8 mouse cellular contexts compared by ENCODE assay signal in genomic region chr17:46933557-46934348, GRCm38 (mm10). TPM values are rescaled to one million over a fixed set of nuclear protein-coding genes. Genes with fewer than 3 reads are reported as not detected.
A peak's percentile ranks its signal among the peaks of the same experiment; 100 is the strongest.
DNase-seq lines count a peak whose midpoint lies in the region; ATAC-seq and TF ChIP-seq lines count a peak whose summit lies in the region.
"Had no signal": no experiment of that assay in that cellular context is flagged by ENCODE, and none has a peak within 500 bp of the region (broad histone marks: within the 10 kb centered on the region; RNA-seq: fewer than 3 reads in every experiment).

No protein-coding gene starts in this region.

- H3K9ac ChIP-seq in liver, postnatal 0 days (replicated peaks) = no peak overlapping the region

- TF ChIP-seq EP300 in liver, postnatal 0 days (IDR thresholded peaks at IDR 0.05; ENCODE audit: low read depth) = no peak

- TF ChIP-seq CTCF in cortical plate, adult 2 months (IDR thresholded peaks at IDR 0.05; ENCODE audit: extremely low read depth, insufficient read depth, low read length) = peak; percentile 61
- TF ChIP-seq CTCF in liver, postnatal 0 days (IDR thresholded peaks at IDR 0.05; ENCODE audit: low read depth) = peak; percentile 78

- H3K4me2 ChIP-seq in liver, postnatal 0 days (ENCODE audit: low read depth, low read length) = no peak overlapping the region

- no peaks in the 10 kb centered on the region for H3K27me3 ChIP-seq in liver, postnatal 0 days (ENCODE audit: insufficient read depth, low read length)

- no peak overlapping the region for H3K27ac ChIP-seq in cortical plate, adult 2 months (ENCODE audit: insufficient read depth, low read length)
- H3K27ac ChIP-seq in liver, postnatal 0 days (ENCODE audit: low read depth) = no peak overlapping the region

- no peak overlapping the region for H3K4me3 ChIP-seq in cortical plate, adult 2 months (ENCODE audit: insufficient read depth, low read length)
- H3K4me3 ChIP-seq in liver, postnatal 0 days (ENCODE audit: low read depth, low read length) = no peak overlapping the region

- H3K9me3 ChIP-seq in liver, postnatal 0 days (ENCODE audit: low read length) = no peaks in the 10 kb centered on the region

- peak; percentile 55 for DNase-seq in ovary, postnatal 36 days (ENCODE audit: low spot score)
- DNase-seq in ovary, postnatal 10 days (ENCODE audit: low spot score) = no peak
- peak; percentile 56 for DNase-seq in adrenal gland, adult 2 months
- DNase-seq in hindlimb bud, embryonic 11.5 days (ENCODE audit: extremely low spot score, low read depth, low spot score) = peak; percentile 10
- peak; percentile 75 for DNase-seq in liver, postnatal 0 days
- DNase-seq in right cerebral cortex, postnatal 36 days (ENCODE audit: low spot score in 2 of 2) = peak; percentile 33 to 51

- ATAC-seq in liver, postnatal 0 days = 0 out of 2 replicates have a peak, but pooled peaks have one; percentile 33

- peaks cover 5% of the 10 kb centered on the region; the same call in 1 of the 2 replicates for H3K4me1 ChIP-seq in cortical plate, adult 2 months (ENCODE audit: control insufficient read depth, insufficient read depth, low read length)
- no peaks in the 10 kb centered on the region for H3K4me1 ChIP-seq in liver, postnatal 0 days (ENCODE audit: insufficient read depth)

- peaks cover 89% of the 10 kb centered on the region for H3K36me3 ChIP-seq in liver, postnatal 0 days (replicated peaks; ENCODE audit: insufficient read depth, low read length)

- WGBS in liver, postnatal 0 days (ENCODE audit: insufficient replicate concordance) = 82% methylated on average over 19 of the region's 19 CpGs

- TF ChIP-seq POLR2A in cortical plate, adult 2 months (IDR thresholded peaks at IDR 0.05; ENCODE audit: extremely low read depth, insufficient read depth, low read length) = no peak

RNA-seq across cellular contexts. Expression of gene Prph2, which starts 23.5 kb away (rescaled TPM):
- not detected for total RNA-seq in adrenal gland, adult 2 months (2021)
- polyA plus RNA-seq in adrenal gland, adult 2 months (2012; rRNA removed) = not detected in 2 replicates
- not detected in 2 replicates for polyA plus RNA-seq in cortical plate, adult 2 months (2012; rRNA removed)
- polyA plus RNA-seq in liver, postnatal 0 days (2015; fragmentation: Nextera tagmentation; extraction: Ambion mirVana) = not detected in 2 replicates
- total RNA-seq: layer of hippocampus, postnatal 25 days had no signal

RNA-seq across cellular contexts. Expression of gene Tbcc, which starts 43.3 kb away (rescaled TPM):
- 10 to 100 TPM; 13.1 to 23.8 TPM for total RNA-seq in adrenal gland, adult 2 months (2021)
- 17.2 and 18.5 TPM in 2 replicates for polyA plus RNA-seq in adrenal gland, adult 2 months (2012; rRNA removed)
- polyA plus RNA-seq in cortical plate, adult 2 months (2012; rRNA removed) = 25.6 and 26.1 TPM in 2 replicates
- 24.1 and 30.1 TPM in 2 replicates for polyA plus RNA-seq in liver, postnatal 0 days (2015; fragmentation: Nextera tagmentation; extraction: Ambion mirVana)
